Mouse (Mus musculus) neural tube, embryonic 15.5 days (tissue): ENCODE results near the gene Ttl. TPM values are rescaled to one million over a fixed set of nuclear protein-coding genes. Genes with fewer than 3 reads are reported as not detected.
A peak's percentile ranks its signal among the peaks of the same experiment; 100 is the strongest.

Experiments
- ATAC-seq: fragments of 200-750 bp; cut with Nextera tagmentation; 2 replicates; pipeline ENCODE4 v1.8.0; 2017; ENCODE audit warnings: mild to moderate bottlenecking, moderate TSS enrichment, moderate library complexity; ENCODE audit not compliant: low FRiP score
- H3K27ac ChIP-seq: fragments of 300-500 bp; sonication (generic); replicated peaks from 2 replicates; pipeline ENCODE4 v1.5.1; 2015; ENCODE audit warnings: mild to moderate bottlenecking, inconsistent platforms
- H3K27me3 ChIP-seq: fragments of 300-500 bp; sonication (generic); replicated peaks from 2 replicates; pipeline ENCODE4 v1.6.1; 2015; ENCODE audit warnings: inconsistent platforms
- H3K36me3 ChIP-seq: fragments of 300-500 bp; sonication (generic); 2 replicates; pipeline ENCODE4 v1.6.1; 2015; ENCODE audit warnings: inconsistent platforms
- H3K4me1 ChIP-seq: fragments of 300-500 bp; sonication (generic); 2 replicates; pipeline ENCODE4 v1.6.1; 2015; ENCODE audit warnings: inconsistent platforms
- H3K4me2 ChIP-seq: fragments of 300-500 bp; sonication (generic); 2 replicates; pipeline ENCODE4 v1.6.1; 2015; ENCODE audit warnings: inconsistent platforms, mild to moderate bottlenecking, moderate library complexity
- H3K4me3 ChIP-seq: fragments of 300-500 bp; sonication (generic); replicated peaks from 2 replicates; pipeline ENCODE4 v1.5.1; 2015; ENCODE audit warnings: mild to moderate bottlenecking, inconsistent platforms
- H3K9ac ChIP-seq: fragments of 300-500 bp; sonication (generic); replicated peaks from 2 replicates; pipeline ENCODE4 v1.6.1; 2015; ENCODE audit warnings: mild to moderate bottlenecking, inconsistent platforms
- H3K9me3 ChIP-seq: fragments of 300-500 bp; sonication (generic); replicated peaks from 2 replicates; pipeline ENCODE4 v1.6.1; 2016; ENCODE audit warnings: inconsistent platforms
- WGBS: fragments of 180-500 bp; shearing (Covaris S2); methylation state at CpG from one replicate; pipeline ENCODE4 v1.1.7; 2015; ENCODE audit warnings: mixed read lengths; 5-methylcytosine and 5-hydroxymethylcytosine counted together
- polyA plus RNA-seq: library from polyadenylated mRNA; unstranded; fragments of >200 nt; fragmentation: Nextera tagmentation; extraction: Ambion mirVana; gene quantifications from 2 replicates; pipeline ENCODE4 v1.2.1, GENCODE M21; 2015

The Ttl gene
- polyA plus RNA-seq, result 37.2 and 45.4 TPM in 2 replicates

- peak within 1 kb of the TSS; percentile 87 for H3K4me3 ChIP-seq
- peak; percentile 95 for ATAC-seq
- H3K27ac ChIP-seq, result peak within 1 kb of the TSS; percentile 88
Observed at GRCm38 (mm10) chr2:129065437-129066282, at the start of gene Ttl. Gene Ttl, plus strand, starts transcription at chr2:129065942.

GRCm38 (mm10) chr2:129020106-129020505 is 45.6 kb upstream of the Ttl start:
- H3K9me3 ChIP-seq, result no peaks in the 10 kb centered on the region
- WGBS, result 88% methylated on average over 2 of the region's 2 CpGs
- H3K36me3 ChIP-seq, result peaks cover 17% of the 10 kb centered on the region
- H3K4me2 ChIP-seq, result no peak overlapping the region
- H3K27ac ChIP-seq, result no peak overlapping the region
- H3K27me3 ChIP-seq, result no peaks in the 10 kb centered on the region
- H3K4me3 ChIP-seq, result no peak overlapping the region
- no peak overlapping the region for H3K9ac ChIP-seq
- no peak for ATAC-seq
- H3K4me1 ChIP-seq, result no peaks in the 10 kb centered on the region

More at GRCm38 (mm10) chr2:129065437-129066282, at the start of gene Ttl:
- 2% methylated on average over 43 of the region's 62 CpGs for WGBS
- Histone ChIP-seq H3K4me1 (peaks cover 48% of the 10 kb centered on the region), H3K9ac (peak within 1 kb of the TSS; percentile 92), H3K4me2 (peak within 1 kb of the TSS; percentile 82), H3K27me3 (no peaks in the 10 kb centered on the region), H3K36me3 (peaks cover 8% of the 10 kb centered on the region; the same call in 1 of the 2 replicates), H3K9me3 (no peaks in the 10 kb centered on the region)

- Histone ChIP-seq H3K4me2 (no peak overlapping the region), H3K27ac (no peak overlapping the region), H3K4me1 (no peaks in the 10 kb centered on the region), H3K4me3 (no peak overlapping the region), H3K27me3 (no peaks in the 10 kb centered on the region), H3K9me3 (no peaks in the 10 kb centered on the region), H3K9ac (no peak overlapping the region), H3K36me3 (peaks cover 4% of the 10 kb centered on the region; the same call in 1 of the 2 replicates)
- 84% methylated on average over 9 of the region's 9 CpGs for WGBS
- ATAC-seq, result no peak
Observed at GRCm38 (mm10) chr2:129024820-129025219, 40.9 kb upstream of the Ttl start.

- Histone ChIP-seq H3K27ac (no peak overlapping the region), H3K36me3 (no peaks in the 10 kb centered on the region), H3K4me1 (peaks cover 14% of the 10 kb centered on the region), H3K4me3 (no peak overlapping the region), H3K9ac (no peak overlapping the region), H3K9me3 (no peaks in the 10 kb centered on the region), H3K27me3 (peaks cover 16% of the 10 kb centered on the region; the same call in 1 of the 2 replicates), H3K4me2 (no peak overlapping the region)
- WGBS, result 88% methylated on average over 5 of the region's 5 CpGs
- ATAC-seq, result no peak
Observed at GRCm38 (mm10) chr2:129035381-129035780, 30.4 kb upstream of the Ttl start.

- Histone ChIP-seq H3K27me3 (peaks cover 16% of the 10 kb centered on the region; the same call in 1 of the 2 replicates), H3K27ac (0 out of 2 replicates have a peak overlapping the region, but pooled peaks have one; percentile 48), H3K9me3 (no peaks in the 10 kb centered on the region), H3K36me3 (no peaks in the 10 kb centered on the region), H3K4me1 (peaks cover 14% of the 10 kb centered on the region), H3K4me3 (peak overlapping the region; percentile 48), H3K4me2 (peak overlapping the region; percentile 98), H3K9ac (peak overlapping the region; percentile 60)
- 35% methylated on average over 15 of the region's 15 CpGs for WGBS
- no peak; the same call in 1 of the 2 replicates for ATAC-seq
Observed at GRCm38 (mm10) chr2:129038426-129038936, 27.3 kb upstream of the Ttl start.

GRCm38 (mm10) chr2:129038937-129039631 is 26.7 kb upstream of the Ttl start:
- peaks cover 14% of the 10 kb centered on the region for H3K4me1 ChIP-seq
- peak; percentile 88 for ATAC-seq
- peak overlapping the region; percentile 60 for H3K9ac ChIP-seq
- H3K4me3 ChIP-seq, result peak overlapping the region; percentile 48
- peaks cover 16% of the 10 kb centered on the region; the same call in 1 of the 2 replicates for H3K27me3 ChIP-seq
- H3K4me2 ChIP-seq, result peak overlapping the region; percentile 98
- no peaks in the 10 kb centered on the region for H3K9me3 ChIP-seq
- H3K27ac ChIP-seq, result peak overlapping the region; percentile 48; the same call in 1 of the 2 replicates
- H3K36me3 ChIP-seq, result no peaks in the 10 kb centered on the region
- 1% methylated on average over 62 of the region's 62 CpGs for WGBS

GRCm38 (mm10) chr2:129040567-129040966 is 25.2 kb upstream of the Ttl start:
- Histone ChIP-seq H3K4me1 (peaks cover 14% of the 10 kb centered on the region), H3K36me3 (no peaks in the 10 kb centered on the region), H3K9me3 (no peaks in the 10 kb centered on the region), H3K9ac (no peak overlapping the region), H3K27me3 (peaks cover 16% of the 10 kb centered on the region; the same call in 1 of the 2 replicates), H3K4me2 (no peak overlapping the region), H3K27ac (no peak overlapping the region), H3K4me3 (no peak overlapping the region)
- no peak for ATAC-seq
- 39% methylated on average over 6 of the region's 6 CpGs for WGBS

GRCm38 (mm10) chr2:129046172-129046845 is 19.4 kb upstream of the Ttl start:
- ATAC-seq, result peak; percentile 72

GRCm38 (mm10) chr2:129046846-129047196 is 18.9 kb upstream of the Ttl start:
- Histone ChIP-seq H3K4me3 (no peak overlapping the region), H3K36me3 (no peaks in the 10 kb centered on the region), H3K9me3 (no peaks in the 10 kb centered on the region), H3K4me1 (no peaks in the 10 kb centered on the region), H3K4me2 (no peak overlapping the region), H3K27me3 (no peaks in the 10 kb centered on the region), H3K27ac (no peak overlapping the region), H3K9ac (no peak overlapping the region)
- WGBS, result 79% methylated on average over 4 of the region's 4 CpGs
- ATAC-seq, result no peak

More at GRCm38 (mm10) chr2:129046172-129046845, 19.4 kb upstream of the Ttl start:
- 59% methylated on average over 6 of the region's 6 CpGs for WGBS
- H3K4me2 ChIP-seq, result no peak overlapping the region
- no peaks in the 10 kb centered on the region for H3K27me3 ChIP-seq
- no peak overlapping the region for H3K9ac ChIP-seq
- H3K36me3 ChIP-seq, result no peaks in the 10 kb centered on the region
- H3K27ac ChIP-seq, result no peak overlapping the region
- H3K9me3 ChIP-seq, result no peaks in the 10 kb centered on the region
- no peaks in the 10 kb centered on the region for H3K4me1 ChIP-seq
- no peak overlapping the region for H3K4me3 ChIP-seq

- Histone ChIP-seq H3K9ac (no peak within 1 kb of the TSS), H3K9me3 (no peaks in the 10 kb centered on the region), H3K4me1 (no peaks in the 10 kb centered on the region), H3K4me2 (no peak within 1 kb of the TSS), H3K27ac (no peak within 1 kb of the TSS), H3K27me3 (no peaks in the 10 kb centered on the region), H3K4me3 (no peak within 1 kb of the TSS), H3K36me3 (no peaks in the 10 kb centered on the region)
- no peak for ATAC-seq
- WGBS, result 80% methylated on average over 8 of the region's 8 CpGs
Observed at GRCm38 (mm10) chr2:129047811-129048210, 17.9 kb upstream of the Ttl start, which contains the start of gene Vinac1. Gene Vinac1, minus strand, starts transcription at chr2:129048172.

- Histone ChIP-seq H3K36me3 (no peaks in the 10 kb centered on the region), H3K9me3 (no peaks in the 10 kb centered on the region), H3K4me2 (no peak overlapping the region), H3K27ac (no peak overlapping the region), H3K4me1 (no peaks in the 10 kb centered on the region), H3K27me3 (no peaks in the 10 kb centered on the region), H3K4me3 (no peak overlapping the region), H3K9ac (no peak overlapping the region)
- WGBS, result 71% methylated on average over 4 of the region's 4 CpGs
- ATAC-seq, result no peak
Observed at GRCm38 (mm10) chr2:129052451-129052983, 13.2 kb upstream of the Ttl start.
